Mouse (Mus musculus) T-helper 2 cell (primary cell): ENCODE measurements around the gene Olfr1226.
"Not testable (repeated sequence)": the region's sequence is repeated elsewhere in the genome, so short reads cannot be mapped to it uniquely, and the experiment has no call there.

Source experiments
- in situ Hi-C: fragments of 300-600 bp; cut with MboI, MseI; formaldehyde crosslinking; loops from one replicate; pipeline ENCODE4 v1.15.1; 2025; ENCODE audit warnings: high pct_unique_total_duplicates

The Olfr1226 gene

GRCm38 (mm10) chr2:89199948-89200347 lies at the start of gene Olfr1226:
TSS of gene Olfr1226 (minus strand) at chr2:89200048.
- in situ Hi-C loops, result no loop called here

GRCm38 (mm10) chr2:89196325-89196982 lies 3.4 kb downstream of the Olfr1226 start:
- in situ Hi-C loops, result no loop called here

- in situ Hi-C loops, result no loop called here
Observed at GRCm38 (mm10) chr2:89174569-89174968, 25.3 kb downstream of the Olfr1226 start, which contains the start of gene Olfr1225. TSS of gene Olfr1225 (minus strand) at chr2:89174669.

- in situ Hi-C loops, result not testable (repeated sequence)
Observed at GRCm38 (mm10) chr2:89164711-89165110, 35.1 kb downstream of the Olfr1226 start.

- in situ Hi-C loops, result not testable (repeated sequence)
Observed at GRCm38 (mm10) chr2:89163991-89164390, 35.9 kb downstream of the Olfr1226 start, which contains the start of gene Olfr1224-ps1. TSS of gene Olfr1224-ps1 (minus strand) at chr2:89164091.

GRCm38 (mm10) chr2:89151460-89151859 lies 48.4 kb downstream of the Olfr1226 start, which contains the start of gene Olfr1223:
TSS of gene Olfr1223 (minus strand) at chr2:89151560.
- in situ Hi-C loops, result no loop called here
